Mouse (Mus musculus) spleen, adult 2 months (tissue): ENCODE measurements around the gene Bpgm.

Experiments used
- CTCF ChIP-seq: fragments of 200-500 bp; IDR thresholded peaks from 2 replicates; pipeline ENCODE4 v1.5.1; 2011; ENCODE audit warnings: mild to moderate bottlenecking, inconsistent platforms; ENCODE audit not compliant: insufficient read depth, insufficient read length, insufficient replicate concordance; ENCODE audit errors: extremely low read depth
- POLR2A ChIP-seq: fragments of 200-500 bp; IDR thresholded peaks from 2 replicates; pipeline ENCODE4 v1.6.1; 2011; ENCODE audit warnings: low read depth, low read length, inconsistent platforms

DNA sequence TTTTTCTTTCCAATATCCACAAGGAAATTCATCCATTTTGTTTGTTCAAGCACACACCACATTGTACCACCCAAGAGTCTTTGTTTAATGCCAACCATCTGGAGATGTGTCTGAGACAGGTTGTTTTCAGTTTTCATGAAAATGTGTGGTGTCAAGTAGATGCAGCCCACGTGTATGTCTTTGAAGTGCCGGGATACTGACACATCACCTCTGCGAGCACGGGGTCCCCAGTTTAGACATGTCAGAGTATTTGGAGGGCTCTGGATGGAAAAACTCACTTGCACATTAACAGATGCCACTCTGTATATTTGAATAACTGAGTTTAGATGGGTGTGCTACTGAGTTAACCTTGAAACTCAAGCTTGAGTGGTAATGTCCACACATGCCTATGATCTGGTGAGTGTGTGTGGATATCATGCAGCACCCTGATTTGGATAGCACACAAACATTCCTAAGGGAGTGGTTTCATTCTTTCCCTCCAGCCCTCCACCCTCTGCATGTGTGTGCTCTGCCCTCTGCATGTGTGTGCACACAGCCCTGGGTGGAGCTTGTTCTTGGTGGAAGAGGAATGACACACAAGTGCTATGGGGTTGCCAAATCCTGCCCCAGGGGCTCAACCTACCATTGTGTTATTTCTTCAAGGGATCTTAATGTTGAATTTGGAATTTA, 76.6 kb downstream of the Bpgm start:
- TF ChIP-seq CTCF (no peak), POLR2A (no peak)
